ENCODE assay signal across 7 mouse cellular contexts in genomic region chr9:40807289-40807920, GRCm38 (mm10). TPM values are rescaled to one million over a fixed set of nuclear protein-coding genes. Genes with fewer than 3 reads are reported as not detected.
DNase-seq lines count a peak whose midpoint lies in the region; ATAC-seq lines count a peak whose summit lies in the region.

No protein-coding gene starts in this region.

- no peak overlapping the region for H3K4me2 ChIP-seq in forebrain, embryonic 13.5 days

- ATAC-seq in forebrain, embryonic 13.5 days: no peak

- DNase-seq in 416B (ENCODE audit: low read depth): peak; percentile 75
- DNase-seq in CD4-positive helper T cell, adult 2 months (ENCODE audit: low read depth, low spot score): peak; percentile 40
- peak; percentile 44 for DNase-seq in induced T-regulatory cell, adult 2 months (ENCODE audit: low read depth)
- peak; percentile 37 to 54 for DNase-seq in lung, postnatal 4 days
- no peak for DNase-seq in c-Kit-positive CD71-positive TER-119-positive erythroid progenitor cells, embryonic 14.5 days (ENCODE audit: low spot score)
- no peak for DNase-seq in B cell, adult 2 months

- no peaks in the 10 kb centered on the region for H3K9me3 ChIP-seq in forebrain, embryonic 13.5 days (replicated peaks)

- H3K27ac ChIP-seq in forebrain, embryonic 13.5 days: peak overlapping the region; percentile 76

- WGBS in forebrain, embryonic 13.5 days: 29% methylated on average over 11 of the region's 11 CpGs

- no peak overlapping the region for H3K4me3 ChIP-seq in forebrain, embryonic 13.5 days

- no peaks in the 10 kb centered on the region for H3K27me3 ChIP-seq in forebrain, embryonic 13.5 days

- no peak overlapping the region for H3K9ac ChIP-seq in forebrain, embryonic 13.5 days

- H3K4me1 ChIP-seq in forebrain, embryonic 13.5 days: peaks cover 57% of the 10 kb centered on the region

- H3K36me3 ChIP-seq in forebrain, embryonic 13.5 days (ENCODE audit: poor library complexity, severe bottlenecking): peaks cover 42% of the 10 kb centered on the region

RNA-seq across cellular contexts. Expression of gene Hspa8, which starts 6.6 kb away (rescaled TPM):
- polyA plus RNA-seq in forebrain, embryonic 13.5 days (2015; fragmentation: Nextera tagmentation; extraction: Ambion mirVana): 3,030 and 3,122 TPM in 2 replicates

Comparison
In these comparisons a context has a peak if more than half of its experiments do, and no peak if none do; other contexts are left out.
1. DNase-seq: peak in 416B (single experiment), CD4-positive helper T cell, adult 2 months (single experiment), induced T-regulatory cell, adult 2 months (single experiment) and lung, postnatal 4 days (2 of 2); none in c-Kit-positive CD71-positive TER-119-positive erythroid progenitor cells, embryonic 14.5 days (single experiment) and B cell, adult 2 months (0 of 2).